Mouse (Mus musculus) embryonic fibroblast, embryonic 13.5 days (primary cell): Measurements from ENCODE around the gene Apol9b. TPM values are rescaled to one million over a fixed set of nuclear protein-coding genes. Genes with fewer than 3 reads are reported as not detected.

Source experiments
- H3K27ac ChIP-seq: 2 replicates; pipeline ENCODE4 v1.5.1; 2012; ENCODE audit warnings: low read length, control low read depth, inconsistent platforms; ENCODE audit not compliant: insufficient read depth
- H3K4me1 ChIP-seq: 2 replicates; pipeline ENCODE4 v1.6.1; 2011; ENCODE audit warnings: low read length; ENCODE audit not compliant: control insufficient read depth, insufficient read depth
- H3K4me3 ChIP-seq: 2 replicates; pipeline ENCODE4 v1.5.1; 2011; ENCODE audit warnings: mild to moderate bottlenecking, control low read depth, low read length; ENCODE audit not compliant: insufficient read depth
- CTCF ChIP-seq: IDR thresholded peaks from 2 replicates; pipeline ENCODE4 v1.5.1; 2011; ENCODE audit warnings: mild to moderate bottlenecking, control low read depth, low read length, moderate library complexity, borderline replicate concordance; ENCODE audit not compliant: insufficient read depth
- POLR2A ChIP-seq: IDR thresholded peaks from 2 replicates; pipeline ENCODE4 v1.6.1; 2011; ENCODE audit warnings: low read depth, mild to moderate bottlenecking, control low read depth, low read length, moderate library complexity
- polyA plus RNA-seq: library from polyadenylated mRNA; stranded (reverse); fragments of >200 nt; gene quantifications from 2 replicates; pipeline ENCODE4 v1.2.4, GENCODE M21; 2011; ENCODE audit warnings: low read depth; ENCODE audit not compliant: missing spikeins, insufficient read length

Gene Apol9b
- polyA plus RNA-seq, 1 experiment = 0.46 TPM

DNA sequence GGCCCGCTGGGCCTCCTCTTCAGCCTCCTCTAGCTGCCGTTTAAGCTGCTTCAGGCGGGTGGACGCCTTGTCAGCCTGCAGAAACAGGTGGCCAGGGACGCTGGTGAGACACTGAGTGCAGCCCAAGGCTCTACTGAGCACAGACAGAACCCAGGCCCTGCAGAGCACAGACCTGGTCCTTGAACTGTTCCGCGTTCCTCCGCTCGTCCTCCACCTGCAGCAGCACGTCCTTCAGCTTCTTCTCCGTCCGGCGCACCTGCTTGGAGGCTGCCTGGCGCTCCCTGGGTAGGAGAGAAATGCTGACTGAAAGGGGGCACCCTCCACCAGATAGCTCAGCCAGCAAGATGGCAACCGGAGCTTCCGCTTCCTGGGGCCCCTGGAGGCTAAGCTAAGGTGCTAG is 34.2 kb downstream of the Apol9b start:
- Histone ChIP-seq H3K27ac (no peak overlapping the region), H3K4me3 (no peak overlapping the region), H3K4me1 (no peaks in the 10 kb centered on the region)
- TF ChIP-seq POLR2A (no peak), CTCF (no peak)

DNA sequence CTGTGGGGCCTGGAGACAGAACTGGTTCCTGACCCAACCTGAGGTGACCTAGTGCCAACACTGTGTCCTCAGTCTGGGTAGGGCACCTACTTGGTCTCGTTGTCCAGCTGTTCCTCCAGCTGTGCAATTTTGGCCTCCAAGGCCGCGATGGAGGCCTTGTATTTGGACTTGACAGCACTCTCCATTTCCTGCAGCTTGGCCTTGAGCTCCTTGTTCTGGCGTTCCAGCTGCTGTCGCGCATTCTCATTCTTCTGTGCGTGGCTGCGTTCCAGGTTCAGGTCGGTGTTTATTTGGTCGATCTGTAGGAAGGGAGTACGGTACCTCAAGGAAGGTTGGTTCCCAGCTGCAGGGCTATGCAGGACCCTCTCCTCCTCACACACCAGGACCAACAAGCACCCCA is 34.9 kb downstream of the Apol9b start:
- H3K4me3 ChIP-seq = no peak overlapping the region
- no peak overlapping the region for H3K27ac ChIP-seq
- no peaks in the 10 kb centered on the region for H3K4me1 ChIP-seq
- TF ChIP-seq POLR2A (no peak), CTCF (no peak)

DNA sequence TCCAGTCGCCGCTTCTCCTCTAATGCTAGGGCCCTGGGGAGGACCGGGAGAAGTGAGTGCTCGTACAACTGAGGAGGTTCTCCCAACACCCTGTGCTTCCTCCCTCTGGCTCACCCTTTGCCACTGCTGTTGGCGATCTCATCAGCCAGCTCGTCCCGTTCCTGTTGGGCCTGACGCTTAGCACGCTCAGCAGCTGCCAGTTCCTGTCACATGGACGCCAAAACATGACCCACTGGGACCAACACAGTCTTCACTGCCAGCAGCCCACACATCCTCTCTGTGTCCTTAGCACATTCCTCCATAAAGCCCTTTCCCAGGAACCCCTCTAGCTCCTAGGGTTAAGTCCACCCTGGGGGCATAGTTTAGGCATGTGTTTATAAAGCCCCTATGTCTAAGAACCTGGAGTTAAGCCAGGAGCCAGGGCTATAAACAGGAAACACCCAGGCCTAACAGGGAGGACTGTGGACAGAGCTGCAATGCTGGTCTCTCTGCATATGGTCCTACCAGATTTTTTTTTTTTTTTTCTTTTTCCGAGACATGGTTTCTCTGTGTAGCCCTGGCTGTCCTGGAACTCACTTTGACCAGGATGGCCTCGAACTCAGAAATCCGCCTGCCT is 35.7 kb downstream of the Apol9b start:
- no peak for TF ChIP-seq CTCF
- TF ChIP-seq POLR2A = no peak
- Histone ChIP-seq H3K4me3 (no peak overlapping the region), H3K27ac (no peak overlapping the region), H3K4me1 (no peaks in the 10 kb centered on the region)

DNA sequence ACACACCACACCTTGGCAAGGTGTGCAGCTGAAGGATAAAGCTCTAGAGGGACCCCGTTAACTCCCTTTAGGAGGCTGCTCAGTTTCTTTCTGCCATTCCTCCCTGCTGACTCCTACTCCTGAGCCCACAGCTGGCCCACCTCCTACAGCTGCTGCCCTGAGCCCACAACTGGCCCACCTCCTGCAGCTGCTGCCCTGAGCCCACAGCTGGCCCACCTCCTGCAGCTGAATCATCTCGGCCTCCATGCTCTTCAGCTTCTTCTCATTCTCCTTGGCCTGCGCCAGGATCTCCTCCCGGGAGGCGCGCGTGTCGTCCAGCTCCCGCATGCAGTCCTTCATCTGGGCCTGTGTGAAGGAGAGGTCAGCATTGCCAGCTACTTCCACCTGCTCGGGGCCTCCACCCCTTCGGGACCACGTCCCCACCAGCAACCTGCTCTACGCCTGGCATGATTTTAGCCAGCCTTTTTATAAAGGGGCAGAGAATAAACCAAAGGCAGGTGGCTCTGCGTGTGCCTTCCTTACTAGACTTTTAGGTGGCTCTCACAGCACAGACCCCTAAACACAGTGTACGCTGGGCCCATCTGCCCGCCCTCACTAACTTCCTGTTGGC is 36.8 kb downstream of the Apol9b start:
- Histone ChIP-seq H3K4me3 (no peak overlapping the region), H3K4me1 (no peaks in the 10 kb centered on the region), H3K27ac (no peak overlapping the region)
- TF ChIP-seq CTCF = no peak
- TF ChIP-seq POLR2A = no peak

DNA sequence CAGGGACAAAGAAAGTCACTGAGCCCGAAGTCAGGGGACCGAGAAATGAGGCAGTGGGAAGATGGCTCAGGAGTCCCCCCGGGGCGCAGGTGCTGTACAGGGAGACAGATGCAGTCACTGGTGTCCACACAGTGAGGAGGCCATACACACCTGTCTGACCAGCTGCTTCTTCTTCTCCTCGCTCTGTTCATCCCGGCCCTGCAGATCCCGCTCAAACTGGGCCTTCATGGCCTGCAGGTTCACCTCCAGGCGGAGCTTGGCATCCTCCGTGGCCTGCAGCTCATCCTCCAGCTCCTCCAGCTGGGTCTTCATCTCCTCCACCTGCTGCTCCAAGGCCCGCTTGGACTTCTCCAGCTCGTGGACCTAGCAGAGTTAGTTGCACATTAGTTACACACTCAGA is 38.1 kb downstream of the Apol9b start:
- Histone ChIP-seq H3K4me1 (no peaks in the 10 kb centered on the region), H3K4me3 (no peak overlapping the region), H3K27ac (no peak overlapping the region)
- TF ChIP-seq POLR2A = no peak
- no peak for TF ChIP-seq CTCF

DNA sequence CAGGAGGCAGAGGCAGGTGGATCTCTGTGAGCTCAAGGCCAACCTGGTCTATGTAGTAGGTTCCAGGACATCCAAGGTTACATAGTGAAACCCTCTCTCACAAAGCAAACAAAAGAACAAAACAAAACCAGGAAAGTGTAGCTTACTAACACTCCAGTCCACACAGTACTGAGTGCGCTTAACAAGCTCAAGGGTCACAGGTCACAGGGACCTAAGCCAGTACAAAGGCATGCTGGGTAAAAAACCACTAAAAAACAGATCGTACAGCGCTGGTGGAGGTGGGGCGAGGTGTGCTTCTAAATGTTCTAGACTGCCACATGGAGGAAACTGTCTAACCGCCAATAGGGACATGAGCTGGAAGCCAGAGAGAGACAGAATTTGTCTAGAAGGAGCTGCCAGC is 41.5 kb downstream of the Apol9b start:
- H3K27ac ChIP-seq = no peak overlapping the region
- H3K4me3 ChIP-seq = no peak overlapping the region
- no peaks in the 10 kb centered on the region for H3K4me1 ChIP-seq
- TF ChIP-seq CTCF (no peak), POLR2A (no peak)

DNA sequence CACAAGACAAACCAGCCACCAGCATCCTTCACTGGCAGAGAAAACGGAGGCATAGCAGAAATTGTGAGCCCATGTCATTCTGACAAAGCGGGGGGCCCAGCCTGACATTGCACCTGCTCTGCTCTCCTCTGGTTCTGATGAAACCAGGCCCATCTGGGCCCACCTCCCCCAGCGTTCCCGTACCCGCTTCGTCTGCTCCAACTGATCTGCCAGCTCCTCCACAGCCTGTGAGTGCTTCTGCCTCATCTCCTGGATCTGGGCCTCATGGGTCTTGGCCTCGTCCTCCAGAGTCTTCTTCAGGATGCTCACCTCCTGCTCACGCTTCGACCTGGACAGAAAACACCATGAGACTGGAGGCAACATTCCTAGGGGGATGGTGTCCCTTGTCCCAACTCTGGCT is 42.1 kb downstream of the Apol9b start:
- no peak overlapping the region for H3K27ac ChIP-seq
- no peak overlapping the region for H3K4me3 ChIP-seq
- no peaks in the 10 kb centered on the region for H3K4me1 ChIP-seq
- TF ChIP-seq CTCF = no peak
- no peak for TF ChIP-seq POLR2A

DNA sequence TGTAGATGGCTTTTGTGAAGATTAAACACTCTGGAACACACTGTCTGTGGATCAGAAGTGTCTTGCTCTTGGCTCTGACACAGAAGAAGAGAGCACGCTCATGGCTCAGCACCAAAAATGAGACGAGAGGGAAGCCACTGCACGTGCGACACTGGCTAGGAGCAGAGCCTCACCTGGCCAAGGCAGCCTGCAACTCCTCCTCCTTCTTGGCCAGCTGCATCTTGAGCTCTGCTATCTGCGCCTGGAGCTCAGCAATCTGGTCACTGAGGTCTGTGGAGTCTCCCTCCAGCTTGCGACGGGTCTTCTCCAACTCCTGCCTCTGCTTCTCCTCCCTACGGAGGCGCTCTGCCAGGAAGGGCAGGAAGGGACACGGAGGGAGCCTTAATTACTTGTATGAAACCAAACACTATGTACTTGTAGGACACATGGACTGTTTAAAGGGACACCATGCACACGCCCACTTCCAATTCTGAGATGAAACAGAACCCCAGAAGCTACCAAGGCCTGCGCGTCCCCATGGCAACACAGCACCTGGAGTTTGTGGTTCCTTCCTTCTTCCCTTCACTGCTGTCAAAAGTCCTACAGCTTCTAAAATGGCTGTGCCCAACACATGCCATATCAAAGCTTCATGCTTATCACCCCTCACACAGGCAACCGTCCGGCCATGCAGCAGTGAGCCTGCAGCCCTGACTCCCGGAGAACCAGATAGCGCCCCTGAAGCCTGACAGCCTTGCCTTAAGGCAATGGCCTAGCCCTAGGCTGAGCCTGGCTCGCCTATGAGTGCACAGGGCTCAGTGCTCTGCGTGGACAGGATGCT is 44.5 kb downstream of the Apol9b start:
- no peak for TF ChIP-seq POLR2A
- TF ChIP-seq CTCF = 0 out of 2 replicates have a peak, but pooled peaks have one; percentile 1
- Histone ChIP-seq H3K4me3 (no peak overlapping the region), H3K4me1 (peaks cover 3% of the 10 kb centered on the region; the same call in 1 of the 2 replicates), H3K27ac (no peak overlapping the region)

DNA sequence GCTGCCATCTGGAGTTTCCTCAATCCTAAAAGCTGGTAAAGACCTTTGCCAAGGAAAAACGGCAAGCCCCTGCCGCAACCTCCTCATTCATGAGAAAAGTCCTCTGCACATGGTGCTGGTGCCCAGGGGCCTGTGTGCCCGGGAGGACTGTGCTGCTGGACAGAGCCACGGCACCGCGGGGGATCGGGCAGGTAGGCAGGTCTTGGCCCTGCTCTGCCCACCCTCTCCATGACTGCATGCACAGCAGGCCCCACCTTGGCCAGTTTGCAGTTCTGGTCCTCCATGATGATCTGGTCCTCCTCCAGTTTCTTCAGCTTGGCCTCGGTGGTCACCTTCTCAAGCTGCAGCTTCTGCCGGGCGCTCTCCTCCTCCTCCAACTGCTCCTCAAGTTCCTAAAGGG is 45.5 kb downstream of the Apol9b start:
- Histone ChIP-seq H3K27ac (no peak overlapping the region), H3K4me3 (no peak overlapping the region), H3K4me1 (peaks cover 3% of the 10 kb centered on the region; the same call in 1 of the 2 replicates)
- TF ChIP-seq CTCF = no peak
- no peak for TF ChIP-seq POLR2A

DNA sequence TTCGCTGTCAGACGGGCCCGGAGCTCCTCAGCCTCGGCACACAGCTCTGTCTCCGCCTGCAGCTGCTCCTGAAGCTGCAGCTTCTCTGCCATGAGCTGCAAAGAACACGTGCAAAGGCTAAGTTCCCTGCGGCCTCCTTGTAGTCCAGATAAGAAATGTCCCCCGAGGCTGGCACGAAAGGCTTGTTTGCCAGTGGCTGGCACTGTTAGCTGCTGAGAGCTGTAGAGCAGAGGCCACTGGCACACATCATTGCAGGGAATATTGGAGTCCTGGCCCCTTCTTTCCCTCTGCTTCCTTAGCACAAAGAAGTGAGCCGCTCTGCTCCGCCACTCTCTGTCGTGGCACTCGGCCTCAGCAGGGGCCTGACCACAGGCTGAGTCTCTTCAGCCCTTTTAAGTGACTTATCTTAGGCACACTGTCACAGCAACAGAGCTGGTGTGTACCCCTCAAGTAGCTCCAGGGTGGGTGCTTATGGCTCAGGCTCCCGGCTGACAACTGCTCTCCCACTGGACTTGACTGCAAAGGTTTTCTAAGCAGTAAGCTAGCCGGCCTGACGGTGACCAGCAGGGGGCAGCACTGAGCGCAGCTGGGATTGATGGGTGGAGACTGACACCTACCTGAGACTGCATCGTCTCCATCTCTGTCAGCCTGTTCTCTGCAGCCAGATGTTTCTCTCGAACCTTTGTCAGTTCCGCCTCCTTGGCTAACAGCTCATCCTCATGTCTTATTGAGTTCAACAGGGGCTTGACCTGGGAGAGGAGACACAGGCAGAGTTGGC is 46.5 kb downstream of the Apol9b start:
- Histone ChIP-seq H3K27ac (no peak overlapping the region), H3K4me1 (peaks cover 3% of the 10 kb centered on the region; the same call in 1 of the 2 replicates), H3K4me3 (no peak overlapping the region)
- TF ChIP-seq CTCF (peak; percentile 96), POLR2A (no peak)
